Mouse (Mus musculus) limb, embryonic 15.5 days (tissue): Measurements from ENCODE around the gene Eno2. TPM values are rescaled to one million over a fixed set of nuclear protein-coding genes. Genes with fewer than 3 reads are reported as not detected.
A peak's percentile ranks its signal among the peaks of the same experiment; 100 is the strongest.
"Not testable (repeated sequence)": the region's sequence is repeated elsewhere in the genome, so short reads cannot be mapped to it uniquely, and the experiment has no call there.

Source experiments
- ATAC-seq: fragments of 200-750 bp; cut with Nextera tagmentation; 2 replicates; pipeline ENCODE4 v1.8.0; 2017; ENCODE audit warnings: low read depth, moderate TSS enrichment; ENCODE audit not compliant: insufficient number of reproducible peaks, low FRiP score, low TSS enrichment
- H3K27ac ChIP-seq: fragments of 300-500 bp; sonication (generic); 2 replicates; pipeline ENCODE4 v1.5.1; 2015; ENCODE audit warnings: moderate library complexity, mild to moderate bottlenecking, inconsistent platforms
- H3K27me3 ChIP-seq: fragments of 300-500 bp; sonication (generic); 2 replicates; pipeline ENCODE4 v1.6.1; 2015; ENCODE audit warnings: inconsistent platforms
- H3K36me3 ChIP-seq: fragments of 300-500 bp; sonication (generic); 2 replicates; pipeline ENCODE4 v1.6.1; 2015; ENCODE audit warnings: inconsistent platforms
- H3K4me1 ChIP-seq: fragments of 300-500 bp; sonication (generic); 2 replicates; pipeline ENCODE4 v1.6.1; 2015; ENCODE audit warnings: inconsistent platforms
- H3K4me2 ChIP-seq: fragments of 300-500 bp; sonication (generic); 2 replicates; pipeline ENCODE4 v1.6.1; 2015; ENCODE audit warnings: mild to moderate bottlenecking, inconsistent platforms
- H3K4me3 ChIP-seq: fragments of 300-500 bp; sonication (generic); 2 replicates; pipeline ENCODE4 v1.5.1; 2015; ENCODE audit warnings: mild to moderate bottlenecking, inconsistent platforms
- H3K9ac ChIP-seq: fragments of 300-500 bp; sonication (generic); 2 replicates; pipeline ENCODE4 v1.6.1; 2015; ENCODE audit warnings: inconsistent platforms
- H3K9me3 ChIP-seq: fragments of 300-500 bp; sonication (generic); 2 replicates; pipeline ENCODE4 v1.6.1; 2016; ENCODE audit warnings: inconsistent platforms
- whole genome bisulfite sequencing: fragments of 180-500 bp; shearing (Covaris S2); methylation state at CpG from one replicate; pipeline ENCODE4 v1.1.7; 2015; 5-methylcytosine and 5-hydroxymethylcytosine counted together
- polyA plus RNA-seq: library from polyadenylated mRNA; unstranded; fragments of >200 nt; fragmentation: Nextera tagmentation; extraction: Ambion mirVana; gene quantifications from 2 replicates; pipeline ENCODE4 v1.2.1, GENCODE M21; 2015

The Eno2 gene
- polyA plus RNA-seq, 1 experiment from 2014 or later: 9.1 TPM

DNA sequence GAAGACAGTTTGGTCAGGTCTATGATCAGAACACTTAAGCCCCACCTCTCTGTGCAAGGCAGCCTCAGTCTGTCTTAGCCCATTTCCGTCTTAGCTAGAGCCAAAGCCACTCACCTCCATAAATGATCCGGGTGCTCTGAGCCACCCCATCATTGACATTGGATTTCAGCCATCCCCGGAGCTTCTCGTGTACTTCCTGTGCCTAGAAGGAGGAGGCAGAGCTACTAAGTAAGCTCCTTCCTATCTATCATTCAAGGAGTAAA is 41.9 kb upstream of the Eno2 start:
- H3K9me3 ChIP-seq: no peaks in the 10 kb centered on the region
- no peak overlapping the region for H3K4me3 ChIP-seq
- H3K4me1 ChIP-seq: peaks cover 57% of the 10 kb centered on the region
- no peaks in the 10 kb centered on the region for H3K27me3 ChIP-seq
- no peak for ATAC-seq
- H3K9ac ChIP-seq: no peak overlapping the region
- H3K27ac ChIP-seq: peak overlapping the region; percentile 96; the same call in 1 of the 2 replicates
- WGBS: 68% methylated on average over 4 of the region's 4 CpGs
- peaks cover 39% of the 10 kb centered on the region for H3K36me3 ChIP-seq
- H3K4me2 ChIP-seq: no peak overlapping the region

DNA sequence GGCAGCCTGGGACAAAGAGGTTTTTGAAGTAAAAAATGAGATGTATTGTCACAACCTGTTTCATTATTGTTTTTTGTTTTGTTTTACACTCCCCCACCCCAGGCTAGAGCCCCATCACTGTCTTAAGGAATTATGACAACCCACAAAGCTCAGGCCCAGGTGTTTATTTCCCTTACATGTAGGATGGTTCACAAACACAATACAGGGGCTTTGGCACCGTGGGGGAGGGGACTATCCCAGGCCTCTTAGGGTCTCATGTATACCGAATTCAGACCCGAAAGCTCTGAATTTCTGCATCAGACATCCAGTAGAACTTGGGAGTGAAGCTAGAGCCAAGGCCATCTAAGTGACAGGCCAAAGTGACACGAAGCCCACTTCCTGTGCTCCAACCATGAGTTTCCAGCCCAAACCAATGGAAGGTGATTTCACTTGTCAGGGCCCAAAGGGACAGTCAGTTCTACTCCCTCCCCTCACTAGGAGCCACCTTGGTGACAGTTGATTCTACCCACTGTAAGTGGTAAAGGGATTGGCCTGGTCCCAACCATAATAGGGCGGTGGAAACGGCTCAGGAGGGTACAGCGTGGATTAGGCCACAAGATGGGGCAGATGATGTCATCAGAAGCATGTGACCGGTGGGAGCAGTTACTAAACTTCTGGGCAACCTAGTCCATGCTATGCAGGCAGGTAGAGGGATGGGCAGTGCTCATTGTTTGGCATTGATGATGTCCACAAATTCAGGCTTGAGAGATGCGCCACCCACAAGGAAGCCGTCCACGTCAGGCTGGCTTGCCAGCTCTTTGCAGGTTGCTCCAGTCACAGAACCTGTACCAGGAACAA is 41.3 kb upstream of the Eno2 start:
- not testable (repeated sequence) for H3K9ac ChIP-seq, H3K27me3 ChIP-seq, H3K9me3 ChIP-seq, H3K4me2 ChIP-seq, ATAC-seq, H3K27ac ChIP-seq
- peaks cover 34% of the 10 kb centered on the region for H3K36me3 ChIP-seq
- 78% methylated on average over 11 of the region's 11 CpGs for WGBS
- peak overlapping the region; percentile 61; the same call in 1 of the 2 replicates for H3K4me3 ChIP-seq
- peaks cover 62% of the 10 kb centered on the region for H3K4me1 ChIP-seq

DNA sequence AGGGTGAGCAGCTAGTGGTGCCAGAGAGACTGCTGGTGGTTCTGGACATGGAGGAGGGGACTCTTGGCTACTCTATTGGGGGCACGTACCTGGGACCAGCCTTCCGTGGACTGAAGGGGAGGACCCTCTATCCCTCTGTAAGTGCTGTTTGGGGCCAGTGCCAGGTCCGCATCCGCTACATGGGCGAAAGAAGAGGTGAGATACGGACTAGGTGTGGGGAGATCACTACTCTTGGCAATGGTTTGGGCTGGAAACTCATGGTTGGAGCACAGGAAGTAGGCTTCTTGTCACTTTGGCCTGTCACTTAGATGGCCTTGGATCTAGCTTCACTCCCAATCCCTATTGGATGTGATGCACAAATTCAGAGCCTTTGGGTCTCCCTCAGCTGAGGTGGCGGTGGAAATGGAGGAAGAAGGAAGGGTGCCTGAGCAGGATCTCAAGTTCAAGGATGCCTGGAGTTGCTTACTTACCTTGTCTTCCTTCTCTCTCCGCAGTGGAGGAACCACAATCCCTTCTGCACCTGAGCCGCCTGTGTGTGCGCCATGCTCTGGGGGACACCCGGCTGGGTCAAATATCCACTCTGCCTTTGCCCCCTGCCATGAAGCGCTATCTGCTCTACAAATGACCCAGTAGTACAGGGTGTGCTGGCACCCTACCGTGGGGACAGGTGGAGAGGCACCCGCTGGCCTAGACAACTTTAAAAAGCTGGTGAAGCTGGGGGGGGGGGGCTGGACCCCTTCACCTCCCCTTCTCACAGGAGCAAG is 40.5 kb upstream of the Eno2 start:
- no peaks in the 10 kb centered on the region for H3K9me3 ChIP-seq
- peak overlapping the region; percentile 95 for H3K4me2 ChIP-seq
- no peaks in the 10 kb centered on the region for H3K27me3 ChIP-seq
- peaks cover 63% of the 10 kb centered on the region for H3K4me1 ChIP-seq
- peak overlapping the region; percentile 58; the same call in 1 of the 2 replicates for H3K9ac ChIP-seq
- peak overlapping the region; percentile 94 for H3K27ac ChIP-seq
- peak overlapping the region; percentile 61 for H3K4me3 ChIP-seq
- no peak for ATAC-seq
- peaks cover 28% of the 10 kb centered on the region for H3K36me3 ChIP-seq
- 49% methylated on average over 14 of the region's 14 CpGs for WGBS

DNA sequence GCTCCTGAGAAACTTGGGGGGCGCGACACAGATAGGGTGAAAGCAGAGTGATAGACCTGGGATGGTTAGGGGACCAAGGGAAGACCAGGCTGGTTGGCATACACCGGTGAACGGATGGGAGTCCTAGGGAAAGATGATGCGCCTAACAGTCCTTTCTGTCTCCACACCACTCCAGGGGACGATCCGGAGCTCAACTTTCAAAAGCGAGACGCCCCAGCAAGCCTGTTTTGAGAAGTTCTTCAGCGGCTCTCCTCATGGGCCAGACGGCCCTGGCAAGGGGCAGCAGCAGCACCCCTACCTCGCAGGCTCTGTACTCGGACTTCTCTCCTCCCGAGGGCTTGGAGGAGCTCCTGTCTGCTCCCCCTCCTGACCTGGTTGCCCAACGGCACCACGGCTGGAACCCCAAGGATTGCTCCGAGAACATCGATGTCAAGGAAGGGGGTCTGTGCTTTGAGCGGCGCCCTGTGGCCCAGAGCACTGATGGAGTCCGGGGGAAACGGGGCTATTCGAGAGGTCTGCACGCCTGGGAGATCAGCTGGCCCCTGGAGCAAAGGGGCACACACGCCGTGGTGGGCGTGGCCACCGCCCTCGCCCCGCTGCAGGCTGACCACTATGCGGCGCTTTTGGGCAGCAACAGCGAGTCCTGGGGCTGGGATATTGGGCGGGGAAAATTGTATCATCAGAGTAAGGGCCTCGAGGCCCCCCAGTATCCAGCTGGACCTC is 39.7 kb upstream of the Eno2 start:
- H3K4me2 ChIP-seq: peak overlapping the region; percentile 95
- H3K4me1 ChIP-seq: peaks cover 57% of the 10 kb centered on the region
- H3K27me3 ChIP-seq: no peaks in the 10 kb centered on the region
- peak; percentile 1; the same call in 1 of the 2 replicates for ATAC-seq
- peak overlapping the region; percentile 94 for H3K27ac ChIP-seq
- peak overlapping the region; percentile 61 for H3K4me3 ChIP-seq
- H3K36me3 ChIP-seq: peaks cover 26% of the 10 kb centered on the region
- WGBS: under 1% methylated on average over 35 of the region's 35 CpGs
- no peaks in the 10 kb centered on the region for H3K9me3 ChIP-seq
- H3K9ac ChIP-seq: peak overlapping the region; percentile 58

DNA sequence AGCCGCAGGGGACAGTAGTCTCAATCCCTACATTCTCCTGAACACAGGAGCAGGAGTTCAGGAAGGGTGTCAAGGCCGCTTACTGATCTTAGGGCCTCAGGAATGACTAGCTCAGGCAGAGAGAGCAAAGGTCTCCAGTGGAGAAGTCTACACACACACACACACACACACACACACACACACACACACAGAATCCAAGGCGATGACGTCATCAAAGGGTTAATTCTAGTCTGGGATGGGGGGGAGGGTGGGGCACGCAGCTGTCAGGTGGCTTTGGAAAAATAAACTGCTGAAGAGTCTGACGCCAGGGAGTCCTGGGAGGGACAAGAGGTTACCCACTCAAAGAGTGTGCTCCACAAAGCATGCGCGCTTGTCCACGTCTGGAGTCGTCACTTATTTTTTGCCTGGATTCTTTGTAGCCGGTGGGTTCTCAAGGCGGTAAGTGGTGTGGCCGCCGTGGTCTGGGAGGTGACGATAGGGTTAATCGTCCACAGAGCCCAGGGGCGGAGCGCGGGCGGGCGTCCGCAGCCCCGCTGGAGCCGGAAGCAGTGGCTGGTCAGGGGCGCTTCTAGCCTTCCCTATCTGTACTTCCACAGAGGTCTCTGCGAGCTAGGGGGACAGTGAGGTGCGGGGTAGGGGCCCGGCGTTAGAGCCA is 39.0 kb upstream of the Eno2 start, which contains the start of gene Spsb2:
Gene Spsb2, plus strand, starts transcription at position 304 of the 655 bp plus-strand sequence.
- Histone ChIP-seq H3K36me3 (peaks cover 26% of the 10 kb centered on the region), H3K27ac (peak within 1 kb of the TSS; percentile 94), H3K9ac (peak within 1 kb of the TSS; percentile 58), H3K9me3 (no peaks in the 10 kb centered on the region), H3K4me1 (peaks cover 55% of the 10 kb centered on the region), H3K27me3 (no peaks in the 10 kb centered on the region), H3K4me2 (peak within 1 kb of the TSS; percentile 95), H3K4me3 (peak within 1 kb of the TSS; percentile 61)
- WGBS: 4% methylated on average over 29 of the region's 29 CpGs
- ATAC-seq: peak; percentile 51; the same call in 1 of the 2 replicates

DNA sequence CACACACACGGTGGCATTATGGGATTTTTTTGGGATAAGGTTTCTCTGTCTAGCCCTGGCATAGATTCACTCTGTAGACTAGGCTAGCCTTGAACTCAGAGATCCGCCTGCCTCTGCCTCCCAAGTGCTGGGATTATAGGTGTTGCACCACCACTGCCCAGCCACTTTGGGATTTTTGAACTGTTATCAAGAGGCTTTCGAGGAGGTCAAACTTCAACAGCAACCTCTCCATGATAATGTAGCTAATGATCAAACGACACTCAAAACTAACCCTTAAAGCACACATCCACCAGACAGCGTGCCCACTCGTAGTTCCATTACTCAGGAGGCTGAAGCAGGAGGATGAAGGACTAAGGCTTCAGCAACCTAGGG is 38.5 kb upstream of the Eno2 start:
- WGBS: 76% methylated on average over 6 of the region's 6 CpGs
- Histone ChIP-seq H3K4me3 (peak overlapping the region; percentile 61), H3K9ac (no peak overlapping the region), H3K36me3 (peaks cover 26% of the 10 kb centered on the region), H3K4me2 (peak overlapping the region; percentile 95), H3K9me3 (no peaks in the 10 kb centered on the region), H3K4me1 (peaks cover 55% of the 10 kb centered on the region), H3K27ac (peak overlapping the region; percentile 94), H3K27me3 (no peaks in the 10 kb centered on the region)
- no peak for ATAC-seq

DNA sequence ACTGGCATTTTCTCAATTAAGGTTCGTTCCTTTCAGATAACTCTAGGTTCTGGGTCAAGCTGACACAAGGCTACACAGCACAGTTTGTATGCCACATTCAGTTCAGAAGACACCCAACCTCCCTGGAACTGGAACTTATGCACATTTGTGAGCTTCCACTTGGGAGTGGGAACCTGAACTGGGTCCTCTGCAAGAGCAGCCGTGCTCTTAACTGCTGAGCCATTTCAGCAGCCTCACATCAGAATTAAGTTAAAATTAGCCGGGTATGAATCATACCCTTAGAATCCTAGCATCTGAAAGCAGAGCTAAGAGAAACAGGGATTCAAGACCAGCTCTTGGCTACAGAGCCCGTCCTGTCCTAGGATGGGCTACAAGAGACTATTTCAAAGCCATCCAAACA is 37.9 kb upstream of the Eno2 start:
- peaks cover 23% of the 10 kb centered on the region for H3K36me3 ChIP-seq
- H3K9me3 ChIP-seq: no peaks in the 10 kb centered on the region
- H3K4me1 ChIP-seq: peaks cover 49% of the 10 kb centered on the region
- 78% methylated on average over 4 of the region's 4 CpGs for WGBS
- H3K4me3 ChIP-seq: no peak overlapping the region
- no peak overlapping the region for H3K9ac ChIP-seq
- ATAC-seq: no peak
- no peak overlapping the region for H3K4me2 ChIP-seq
- H3K27me3 ChIP-seq: no peaks in the 10 kb centered on the region
- H3K27ac ChIP-seq: no peak overlapping the region

DNA sequence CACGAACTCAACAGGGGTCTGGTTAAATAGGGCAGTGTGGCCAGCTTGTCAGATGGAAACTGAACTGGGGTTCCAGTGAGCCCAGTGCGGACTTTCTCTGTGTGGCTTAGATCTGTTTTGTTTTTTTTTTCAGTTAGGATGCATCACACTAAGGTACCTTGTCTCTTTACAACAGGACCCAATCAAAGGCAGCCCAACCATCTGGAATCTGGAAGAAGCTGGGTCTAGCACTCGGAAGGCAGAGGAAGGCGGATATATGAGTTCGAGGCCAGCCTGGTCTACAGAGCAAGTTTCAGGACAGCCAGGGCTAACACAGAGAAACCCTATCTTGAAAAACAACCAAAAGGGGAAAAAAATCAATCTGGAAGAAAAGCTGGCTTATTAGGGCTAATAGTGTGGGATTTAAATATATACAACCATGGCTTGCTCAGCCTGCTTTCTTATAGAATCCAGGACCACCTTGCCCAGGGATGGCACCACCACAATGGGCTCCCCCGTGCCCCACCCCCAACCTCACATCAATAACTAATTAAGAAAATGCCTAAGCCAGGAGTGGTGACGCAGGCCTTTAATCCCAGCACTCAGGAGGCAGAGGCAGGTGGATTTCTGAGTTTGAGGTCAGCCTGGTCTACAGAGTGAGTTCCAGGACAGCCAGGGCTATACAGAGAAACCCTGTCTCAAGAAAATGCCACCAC is 37.1 kb upstream of the Eno2 start:
- no peak overlapping the region for H3K9ac ChIP-seq
- H3K4me2 ChIP-seq: peak overlapping the region; percentile 70
- H3K27ac ChIP-seq: peak overlapping the region; percentile 94
- peaks cover 15% of the 10 kb centered on the region for H3K36me3 ChIP-seq
- no peaks in the 10 kb centered on the region for H3K9me3 ChIP-seq
- peak overlapping the region; percentile 51 for H3K4me3 ChIP-seq
- WGBS: 69% methylated on average over 7 of the region's 7 CpGs
- ATAC-seq: no peak
- H3K4me1 ChIP-seq: peaks cover 41% of the 10 kb centered on the region
- no peaks in the 10 kb centered on the region for H3K27me3 ChIP-seq

DNA sequence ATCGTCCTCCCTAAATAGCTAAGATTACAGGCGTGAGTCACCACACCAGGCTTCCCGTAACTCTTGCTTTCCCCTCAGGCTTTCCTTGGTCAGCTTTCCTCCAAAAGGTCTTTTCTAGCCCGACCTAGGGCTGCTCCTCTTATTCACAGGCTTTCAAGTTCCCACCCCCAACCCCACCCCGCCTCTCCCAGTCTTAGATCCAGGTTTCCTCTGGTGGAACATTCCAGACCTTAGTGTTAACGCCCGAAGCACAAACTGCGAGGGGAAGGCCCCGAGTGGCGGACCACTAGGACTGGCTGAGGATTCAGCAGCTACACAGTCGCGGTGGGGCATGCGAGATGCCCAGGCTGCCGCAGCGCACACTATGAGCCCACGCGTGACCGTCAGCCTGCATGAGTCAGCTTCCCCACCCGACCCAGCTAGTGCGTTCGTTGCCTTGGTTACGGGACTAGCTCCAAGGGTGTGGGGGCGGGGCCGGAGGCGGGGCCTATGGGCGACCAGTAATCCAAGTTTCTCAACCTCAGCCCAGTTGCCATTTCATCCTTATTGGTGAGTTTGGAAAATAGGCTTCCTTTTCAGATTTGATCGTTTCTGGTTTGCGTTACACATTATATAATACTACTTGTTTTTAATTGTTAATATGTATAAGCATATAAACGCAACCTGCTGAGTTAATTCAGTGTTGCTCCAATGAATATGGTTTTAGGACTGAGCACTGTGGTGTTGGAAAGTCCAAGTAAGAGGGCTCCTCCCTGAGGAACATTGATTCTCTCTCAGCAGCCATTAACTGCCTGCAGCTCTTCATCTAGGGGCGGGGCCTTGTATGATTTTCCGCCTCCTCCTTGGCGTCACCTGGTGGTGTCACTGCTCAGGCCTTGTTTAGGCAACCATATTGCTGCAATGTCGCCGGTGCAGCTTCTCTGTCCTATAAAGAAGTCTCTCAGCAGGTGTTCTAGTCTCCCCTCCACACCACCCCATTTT is 36.2 kb upstream of the Eno2 start:
- Histone ChIP-seq H3K36me3 (peaks cover 7% of the 10 kb centered on the region), H3K4me2 (peak overlapping the region; percentile 70), H3K4me1 (peaks cover 37% of the 10 kb centered on the region), H3K27ac (peak overlapping the region; percentile 94), H3K9me3 (no peaks in the 10 kb centered on the region), H3K27me3 (no peaks in the 10 kb centered on the region), H3K4me3 (peak overlapping the region; percentile 51), H3K9ac (0 out of 2 replicates have a peak overlapping the region, but pooled peaks have one; percentile 35)
- 2% methylated on average over 34 of the region's 34 CpGs for WGBS
- ATAC-seq: peak; percentile 81

DNA sequence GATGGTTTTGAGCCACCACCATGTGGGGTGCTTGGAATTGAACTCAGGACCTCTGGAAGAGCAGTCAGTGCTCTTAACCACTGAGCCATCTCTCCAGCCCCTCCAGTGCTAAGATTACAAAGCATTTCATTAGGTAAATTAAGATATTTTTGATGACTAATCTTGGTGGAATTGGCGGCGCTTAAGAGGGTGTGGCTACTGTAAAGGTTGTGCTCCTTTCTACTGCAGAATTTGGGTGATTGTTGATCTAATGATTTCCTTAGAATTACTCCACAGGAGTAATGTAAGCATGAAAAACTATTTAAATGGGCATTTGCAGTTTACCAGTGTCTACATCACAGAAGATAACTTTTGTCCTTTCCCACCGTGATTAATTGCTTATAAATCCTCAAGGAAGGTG is 34.9 kb upstream of the Eno2 start:
- Histone ChIP-seq H3K9me3 (no peaks in the 10 kb centered on the region), H3K27ac (no peak overlapping the region), H3K9ac (no peak overlapping the region), H3K4me2 (no peak overlapping the region), H3K27me3 (no peaks in the 10 kb centered on the region), H3K36me3 (no peaks in the 10 kb centered on the region), H3K4me1 (peaks cover 27% of the 10 kb centered on the region), H3K4me3 (no peak overlapping the region)
- 77% methylated on average over 3 of the region's 3 CpGs for WGBS
- ATAC-seq: no peak
